Mouse (Mus musculus) heart, embryonic 10.5 days (tissue): ENCODE results near the gene Prkn. TPM values are rescaled to one million over a fixed set of nuclear protein-coding genes. Genes with fewer than 3 reads are reported as not detected.

ENCODE experiments used
- DNase-seq: peaks from one replicate; pipeline ENCODE4 v3.0.0-alpha.2; 2017; ENCODE audit warnings: low spot score
- H3K27ac ChIP-seq: fragments of 300-500 bp; sonication (generic); 2 replicates; pipeline ENCODE4 v1.5.1; 2016; ENCODE audit warnings: mild to moderate bottlenecking
- H3K27me3 ChIP-seq: fragments of 300-500 bp; sonication (generic); 2 replicates; pipeline ENCODE4 v1.6.1; 2016; ENCODE audit warnings: mild to moderate bottlenecking; ENCODE audit not compliant: poor library complexity, insufficient read depth, severe bottlenecking
- H3K36me3 ChIP-seq: fragments of 300-500 bp; sonication (generic); 2 replicates; pipeline ENCODE4 v1.6.1; 2016; ENCODE audit warnings: mild to moderate bottlenecking, moderate library complexity
- H3K4me1 ChIP-seq: fragments of 300-500 bp; sonication (generic); 2 replicates; pipeline ENCODE4 v1.6.1; 2016; ENCODE audit warnings: mild to moderate bottlenecking
- H3K4me3 ChIP-seq: fragments of 300-500 bp; sonication (generic); 2 replicates; pipeline ENCODE4 v1.5.1; 2016; ENCODE audit warnings: mild to moderate bottlenecking, moderate library complexity
- H3K9me3 ChIP-seq: fragments of 300-500 bp; sonication (generic); 2 replicates; pipeline ENCODE4 v1.6.1; 2016; ENCODE audit warnings: mild to moderate bottlenecking, moderate library complexity
- WGBS: fragments of 180-500 bp; shearing (Covaris S2); methylation state at CpG from one replicate; pipeline ENCODE4 v1.1.7; 2016; 5-methylcytosine and 5-hydroxymethylcytosine counted together
- polyA plus RNA-seq: library from polyadenylated mRNA; unstranded; fragments of >200 nt; fragmentation: Nextera tagmentation; extraction: Ambion mirVana; gene quantifications from 2 replicates; pipeline ENCODE4 v1.2.1, GENCODE M21; 2016

Prkn gene
- polyA plus RNA-seq, 1 experiment from 2014 or later = 1.0 TPM

GRCm38 (mm10) chr17:11032366-11032765 lies 192.2 kb downstream of the Prkn start:
- Histone ChIP-seq H3K9me3 (no peaks in the 10 kb centered on the region), H3K4me3 (no peak overlapping the region), H3K27ac (no peak overlapping the region), H3K27me3 (no peaks in the 10 kb centered on the region), H3K36me3 (no peaks in the 10 kb centered on the region), H3K4me1 (no peaks in the 10 kb centered on the region)
- DNase-seq = no peak
- 85% methylated on average over 2 of the region's 2 CpGs for WGBS

GRCm38 (mm10) chr17:11033594-11033993 lies 193.4 kb downstream of the Prkn start:
- H3K4me1 ChIP-seq = no peaks in the 10 kb centered on the region
- no peaks in the 10 kb centered on the region for H3K27me3 ChIP-seq
- H3K9me3 ChIP-seq = no peaks in the 10 kb centered on the region
- DNase-seq = no peak
- H3K36me3 ChIP-seq = no peaks in the 10 kb centered on the region
- H3K4me3 ChIP-seq = no peak overlapping the region
- no peak overlapping the region for H3K27ac ChIP-seq
- WGBS = 73% methylated on average over 2 of the region's 2 CpGs

DNA sequence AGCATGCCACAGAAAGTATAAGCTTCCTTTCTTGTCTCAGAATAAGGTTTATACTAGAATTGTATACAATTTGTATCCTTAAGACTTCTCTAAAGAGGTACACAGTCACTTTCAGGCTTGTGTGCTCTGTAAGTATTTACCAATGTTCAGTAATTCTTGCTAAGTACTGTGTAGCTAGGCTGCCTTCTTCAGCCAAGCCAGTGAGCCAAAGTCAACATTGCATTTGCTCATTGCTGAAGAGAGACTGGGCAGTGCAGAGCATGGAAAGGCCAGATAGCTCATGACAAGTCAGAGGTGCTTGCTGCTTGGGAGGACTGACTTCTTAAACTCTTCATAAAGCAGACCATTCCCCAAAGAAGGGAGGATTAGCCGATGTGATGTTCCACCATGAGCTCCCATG lies 198.1 kb downstream of the Prkn start:
- no peak for DNase-seq
- Histone ChIP-seq H3K9me3 (no peaks in the 10 kb centered on the region), H3K36me3 (no peaks in the 10 kb centered on the region), H3K27ac (no peak overlapping the region), H3K4me3 (no peak overlapping the region), H3K4me1 (no peaks in the 10 kb centered on the region), H3K27me3 (no peaks in the 10 kb centered on the region)
- 92% methylated on average over 1 of the region's 1 CpGs for whole genome bisulfite sequencing

- Histone ChIP-seq H3K36me3 (no peaks in the 10 kb centered on the region), H3K9me3 (no peaks in the 10 kb centered on the region), H3K4me3 (no peak overlapping the region), H3K4me1 (peaks cover 12% of the 10 kb centered on the region; the same call in 1 of the 2 replicates), H3K27me3 (peaks cover 18% of the 10 kb centered on the region; the same call in 1 of the 2 replicates), H3K27ac (no peak overlapping the region)
- WGBS = 77% methylated on average over 1 of the region's 1 CpGs
- DNase-seq = no peak
Observed at GRCm38 (mm10) chr17:11058986-11059385, 218.8 kb downstream of the Prkn start.

DNA sequence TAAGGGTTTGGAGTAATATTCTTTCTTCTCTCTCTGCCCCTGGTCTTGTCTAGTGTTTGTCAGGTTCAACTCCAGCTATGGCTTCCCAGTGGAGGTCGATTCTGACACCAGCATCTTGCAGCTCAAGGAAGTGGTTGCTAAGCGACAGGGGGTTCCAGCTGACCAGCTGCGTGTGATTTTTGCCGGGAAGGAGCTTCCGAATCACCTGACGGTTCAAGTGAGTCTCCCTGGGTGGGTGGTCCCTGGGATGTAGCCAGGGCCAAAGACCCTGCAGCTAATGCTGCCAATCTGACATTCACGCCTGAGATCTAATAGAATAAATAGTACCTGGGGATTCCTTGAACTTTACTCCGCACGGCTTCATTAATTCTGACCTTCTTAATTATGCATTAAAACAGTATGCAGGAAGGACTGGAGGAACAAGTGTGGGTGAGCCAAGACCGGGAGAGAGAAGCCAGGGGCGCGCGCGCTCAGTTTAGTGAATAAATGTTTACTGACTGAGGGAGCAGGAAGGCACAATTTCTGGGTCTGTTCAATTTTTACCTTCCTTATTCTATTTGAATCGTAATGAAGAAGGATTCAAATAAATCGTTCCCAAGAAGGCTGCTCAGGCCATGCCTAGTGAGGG lies 227.0 kb downstream of the Prkn start:
- Histone ChIP-seq H3K27ac (no peak overlapping the region), H3K36me3 (no peaks in the 10 kb centered on the region), H3K4me3 (peak overlapping the region; percentile 41), H3K4me1 (0 out of 2 replicates have a peak, but pooled peaks cover 10% of the 10 kb centered on the region), H3K27me3 (peaks cover 22% of the 10 kb centered on the region; the same call in 1 of the 2 replicates), H3K9me3 (no peaks in the 10 kb centered on the region)
- no peak for DNase-seq
- WGBS = 6% methylated on average over 16 of the region's 16 CpGs

DNA sequence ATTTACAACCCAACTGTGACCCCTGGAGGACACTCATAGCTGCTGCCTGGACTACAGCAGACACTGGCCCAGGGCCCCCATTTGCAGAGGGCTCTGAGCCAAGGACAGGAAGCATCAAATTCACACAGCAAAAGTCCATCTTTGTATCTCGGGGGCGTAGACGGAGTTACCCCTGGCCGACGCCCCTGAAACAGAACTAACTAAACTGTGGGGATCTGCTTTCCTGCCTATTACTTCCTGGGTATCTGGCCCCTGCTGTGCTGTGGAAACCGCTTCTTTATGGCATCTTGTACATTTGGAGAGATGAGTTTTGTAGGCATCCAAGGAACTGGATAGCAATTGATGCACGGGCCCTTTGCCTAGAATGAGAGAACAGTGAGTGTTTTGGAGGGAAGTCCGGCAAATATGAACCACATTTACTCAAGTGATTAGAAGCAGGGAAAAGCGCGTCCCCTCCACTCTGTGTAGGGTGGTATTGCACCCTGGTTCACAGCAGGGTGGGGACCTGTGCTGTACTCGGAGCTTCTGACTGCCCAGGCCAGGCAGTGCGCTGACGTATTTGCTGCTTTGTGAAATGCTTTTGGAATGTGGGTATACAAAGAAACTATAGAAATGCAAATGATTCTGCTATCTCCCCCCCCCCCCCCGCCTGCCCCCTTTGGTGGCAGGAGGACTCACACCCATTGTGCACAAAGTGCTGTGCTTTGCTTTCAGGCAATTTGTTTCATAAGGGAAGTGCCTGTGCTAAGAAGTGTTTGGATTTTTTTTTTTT lies 227.7 kb downstream of the Prkn start:
- 0 out of 2 replicates have a peak, but pooled peaks cover 10% of the 10 kb centered on the region for H3K4me1 ChIP-seq
- H3K36me3 ChIP-seq = no peaks in the 10 kb centered on the region
- peak overlapping the region; percentile 41 for H3K4me3 ChIP-seq
- peaks cover 18% of the 10 kb centered on the region; the same call in 1 of the 2 replicates for H3K27me3 ChIP-seq
- peak; percentile 80 for DNase-seq
- H3K27ac ChIP-seq = no peak overlapping the region
- 10% methylated on average over 14 of the region's 14 CpGs for WGBS
- H3K9me3 ChIP-seq = no peaks in the 10 kb centered on the region

GRCm38 (mm10) chr17:11070996-11071395 lies 230.8 kb downstream of the Prkn start:
- 0 out of 2 replicates have a peak, but pooled peaks cover 10% of the 10 kb centered on the region for H3K4me1 ChIP-seq
- DNase-seq = no peak
- no peaks in the 10 kb centered on the region for H3K9me3 ChIP-seq
- no peak overlapping the region for H3K27ac ChIP-seq
- H3K4me3 ChIP-seq = no peak overlapping the region
- peaks cover 6% of the 10 kb centered on the region; the same call in 1 of the 2 replicates for H3K27me3 ChIP-seq
- no peaks in the 10 kb centered on the region for H3K36me3 ChIP-seq

- Histone ChIP-seq H3K36me3 (no peaks in the 10 kb centered on the region), H3K27me3 (no peaks in the 10 kb centered on the region), H3K9me3 (no peaks in the 10 kb centered on the region), H3K4me1 (no peaks in the 10 kb centered on the region), H3K4me3 (no peak overlapping the region), H3K27ac (no peak overlapping the region)
- 78% methylated on average over 6 of the region's 6 CpGs for WGBS
- no peak for DNase-seq
Observed at GRCm38 (mm10) chr17:11076319-11076903, 236.2 kb downstream of the Prkn start.

DNA sequence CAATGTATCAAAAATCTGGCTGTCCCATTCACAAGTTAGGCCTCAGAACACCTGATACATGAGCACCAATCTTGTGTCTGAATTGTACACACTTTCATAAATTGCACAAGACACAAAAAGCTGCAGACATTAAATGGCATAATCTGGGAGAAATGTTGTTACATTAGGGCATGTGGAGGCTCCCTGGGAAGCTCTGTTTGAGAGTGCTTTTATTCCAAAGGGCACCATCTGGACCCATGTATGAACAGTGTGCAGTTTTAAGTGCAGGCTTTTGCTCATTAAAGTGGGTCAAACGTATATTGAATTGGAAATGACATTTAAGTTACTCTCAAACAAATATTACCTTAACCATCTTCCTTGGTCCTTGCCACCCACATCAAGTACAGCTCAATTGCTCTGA lies 246.3 kb downstream of the Prkn start:
- Histone ChIP-seq H3K4me1 (no peaks in the 10 kb centered on the region), H3K27me3 (no peaks in the 10 kb centered on the region), H3K36me3 (no peaks in the 10 kb centered on the region), H3K4me3 (no peak overlapping the region), H3K27ac (no peak overlapping the region), H3K9me3 (no peaks in the 10 kb centered on the region)
- 62% methylated on average over 1 of the region's 1 CpGs for WGBS
- DNase-seq = no peak

GRCm38 (mm10) chr17:11087088-11087487 lies 246.9 kb downstream of the Prkn start:
- no peaks in the 10 kb centered on the region for H3K4me1 ChIP-seq
- no peak overlapping the region for H3K27ac ChIP-seq
- no peak overlapping the region for H3K4me3 ChIP-seq
- DNase-seq = no peak
- H3K27me3 ChIP-seq = no peaks in the 10 kb centered on the region
- H3K9me3 ChIP-seq = no peaks in the 10 kb centered on the region
- WGBS = 84% methylated on average over 5 of the region's 5 CpGs
- no peaks in the 10 kb centered on the region for H3K36me3 ChIP-seq

GRCm38 (mm10) chr17:11087823-11088222 lies 247.6 kb downstream of the Prkn start:
- Histone ChIP-seq H3K36me3 (no peaks in the 10 kb centered on the region), H3K27me3 (no peaks in the 10 kb centered on the region), H3K27ac (no peak overlapping the region), H3K9me3 (no peaks in the 10 kb centered on the region), H3K4me3 (no peak overlapping the region), H3K4me1 (0 out of 2 replicates have a peak, but pooled peaks cover 1% of the 10 kb centered on the region)
- no peak for DNase-seq
- WGBS = 61% methylated on average over 8 of the region's 8 CpGs

DNA sequence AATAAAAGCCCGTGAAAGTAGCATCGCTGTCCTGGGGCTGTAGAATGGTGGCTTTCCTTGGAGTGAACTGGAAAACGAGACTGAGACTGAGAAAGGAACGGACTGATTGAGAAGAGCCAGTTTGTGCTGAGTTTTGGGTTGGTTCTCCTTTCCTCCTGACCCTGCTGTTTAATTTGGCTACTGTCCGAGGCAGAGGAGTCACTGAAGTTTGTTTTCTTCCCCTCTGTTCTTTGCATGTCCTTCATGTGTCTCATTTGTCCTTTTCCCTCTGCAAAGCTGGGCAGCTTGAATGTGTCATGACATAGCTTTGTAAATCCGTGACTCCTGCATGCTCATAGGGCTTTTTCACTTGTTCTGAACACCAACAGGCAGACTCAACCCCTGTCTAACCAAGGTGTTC lies 249.2 kb downstream of the Prkn start:
- H3K4me3 ChIP-seq = no peak overlapping the region
- DNase-seq = no peak
- H3K36me3 ChIP-seq = no peaks in the 10 kb centered on the region
- WGBS = 80% methylated on average over 6 of the region's 6 CpGs
- H3K4me1 ChIP-seq = 0 out of 2 replicates have a peak, but pooled peaks cover 5% of the 10 kb centered on the region
- H3K27me3 ChIP-seq = no peaks in the 10 kb centered on the region
- H3K9me3 ChIP-seq = no peaks in the 10 kb centered on the region
- no peak overlapping the region for H3K27ac ChIP-seq

- H3K4me3 ChIP-seq = no peak overlapping the region
Observed at GRCm38 (mm10) chr17:11092900-11093299, 252.7 kb downstream of the Prkn start.

More at GRCm38 (mm10) chr17:11092900-11093299, 252.7 kb downstream of the Prkn start:
- Histone ChIP-seq H3K27me3 (no peaks in the 10 kb centered on the region), H3K36me3 (no peaks in the 10 kb centered on the region), H3K27ac (no peak overlapping the region), H3K9me3 (no peaks in the 10 kb centered on the region; the same call in 1 of the 2 replicates), H3K4me1 (0 out of 2 replicates have a peak, but pooled peaks cover 5% of the 10 kb centered on the region)
- DNase-seq = no peak
- 31% methylated on average over 6 of the region's 6 CpGs for WGBS
